Mouse (Mus musculus) midbrain, embryonic 14.5 days (tissue): ENCODE measurements around the gene Itgb1bp1. TPM values are rescaled to one million over a fixed set of nuclear protein-coding genes. Genes with fewer than 3 reads are reported as not detected.

ENCODE experiments used
- ATAC-seq: fragments of 200-750 bp; cut with Nextera tagmentation; 2 replicates; pipeline ENCODE4 v1.8.0; 2017; ENCODE audit warnings: moderate number of reproducible peaks, moderate library complexity; ENCODE audit not compliant: low FRiP score, low TSS enrichment
- DNase-seq: peaks from one replicate; pipeline ENCODE4 v3.0.0-alpha.2; 2015
- H3K27ac ChIP-seq: fragments of 300-500 bp; sonication (generic); replicated peaks from 2 replicates; pipeline ENCODE4 v1.5.1; 2014; ENCODE audit warnings: mild to moderate bottlenecking, low read depth, low read length, moderate library complexity
- H3K27me3 ChIP-seq: fragments of 300-500 bp; sonication (generic); 2 replicates; pipeline ENCODE4 v1.6.1; 2014; ENCODE audit warnings: low read length, control low read depth, mixed read lengths; ENCODE audit not compliant: control insufficient read depth, insufficient read depth
- H3K36me3 ChIP-seq: fragments of 300-500 bp; sonication (generic); 2 replicates; pipeline ENCODE4 v1.6.1; 2014; ENCODE audit warnings: low read length, control low read depth; ENCODE audit not compliant: control insufficient read depth, insufficient read depth
- H3K4me1 ChIP-seq: fragments of 300-500 bp; sonication (generic); 2 replicates; pipeline ENCODE4 v1.6.1; 2014; ENCODE audit warnings: mild to moderate bottlenecking, antibody characterized with exemption, low read length, control low read depth; ENCODE audit not compliant: control insufficient read depth, insufficient read depth
- H3K4me2 ChIP-seq: fragments of 300-500 bp; sonication (generic); 2 replicates; pipeline ENCODE4 v1.6.1; 2014; ENCODE audit warnings: mild to moderate bottlenecking, low read length, moderate library complexity
- H3K4me3 ChIP-seq: fragments of 300-500 bp; sonication (generic); replicated peaks from 2 replicates; pipeline ENCODE4 v1.5.1; 2014; ENCODE audit warnings: low read depth, low read length
- H3K9ac ChIP-seq: fragments of 300-500 bp; sonication (generic); replicated peaks from 2 replicates; pipeline ENCODE4 v1.6.1; 2014; ENCODE audit warnings: mild to moderate bottlenecking, low read length, moderate library complexity
- H3K9me3 ChIP-seq: fragments of 300-500 bp; sonication (generic); 2 replicates; pipeline ENCODE4 v1.6.1; 2016; ENCODE audit warnings: low read length, control low read depth, mixed read lengths; ENCODE audit not compliant: control insufficient read depth
- WGBS: fragments of 180-500 bp; shearing (Covaris S2); extraction: QIAGEN DNeasy Blood & Tissue Kit; methylation state at CpG from one replicate; pipeline ENCODE4 v1.1.7; 2014; 5-methylcytosine and 5-hydroxymethylcytosine counted together
- polyA plus RNA-seq: library from polyadenylated mRNA; unstranded; fragments of >200 nt; fragmentation: Nextera tagmentation; extraction: Ambion mirVana; gene quantifications from 2 replicates; pipeline ENCODE4 v1.2.1, GENCODE M21; 2014

Itgb1bp1 gene
- polyA plus RNA-seq, 1 experiment from 2014 or later: 42.4 TPM

- H3K27me3 ChIP-seq: no peaks in the 10 kb centered on the region
- no peaks in the 10 kb centered on the region for H3K9me3 ChIP-seq
- WGBS: 92% methylated on average over 5 of the region's 5 CpGs
- no peak overlapping the region for H3K4me2 ChIP-seq
- peaks cover 78% of the 10 kb centered on the region for H3K36me3 ChIP-seq
- no peak for DNase-seq
- H3K4me3 ChIP-seq: no peak overlapping the region
- no peak for ATAC-seq
- H3K9ac ChIP-seq: no peak overlapping the region
- no peak overlapping the region for H3K27ac ChIP-seq
- 0 out of 2 replicates have a peak, but pooled peaks cover 4% of the 10 kb centered on the region for H3K4me1 ChIP-seq
These were observed 26.1 kb upstream of the Itgb1bp1 start for GRCm38 (mm10) chr12:21312201-21312600.

GRCm38 (mm10) chr12:21306721-21307120 is 20.6 kb upstream of the Itgb1bp1 start:
- DNase-seq (no peak), ATAC-seq (no peak)
- Histone ChIP-seq H3K36me3 (peaks cover 96% of the 10 kb centered on the region), H3K27ac (no peak overlapping the region), H3K4me1 (no peaks in the 10 kb centered on the region), H3K4me3 (no peak overlapping the region), H3K4me2 (no peak overlapping the region), H3K9me3 (no peaks in the 10 kb centered on the region), H3K27me3 (no peaks in the 10 kb centered on the region), H3K9ac (no peak overlapping the region)
- 93% methylated on average over 4 of the region's 4 CpGs for WGBS

GRCm38 (mm10) chr12:21305741-21306140 is 19.7 kb upstream of the Itgb1bp1 start:
- Histone ChIP-seq H3K4me2 (no peak overlapping the region), H3K9me3 (no peaks in the 10 kb centered on the region), H3K9ac (no peak overlapping the region), H3K27ac (no peak overlapping the region), H3K27me3 (no peaks in the 10 kb centered on the region), H3K4me3 (no peak overlapping the region), H3K4me1 (no peaks in the 10 kb centered on the region), H3K36me3 (peaks cover 94% of the 10 kb centered on the region)
- DNase-seq (no peak), ATAC-seq (no peak)
- 98% methylated on average over 4 of the region's 4 CpGs for WGBS

- peaks cover 92% of the 10 kb centered on the region for H3K36me3 ChIP-seq
- WGBS: 83% methylated on average over 5 of the region's 5 CpGs
These were observed 16.3 kb upstream of the Itgb1bp1 start for GRCm38 (mm10) chr12:21302361-21302783.

GRCm38 (mm10) chr12:21301932-21302331 is 15.8 kb upstream of the Itgb1bp1 start:
- no peak for DNase-seq
- ATAC-seq: no peak
- H3K4me2 ChIP-seq: no peak overlapping the region
- H3K9me3 ChIP-seq: no peaks in the 10 kb centered on the region
- WGBS: 94% methylated on average over 8 of the region's 8 CpGs
- peaks cover 93% of the 10 kb centered on the region for H3K36me3 ChIP-seq
- no peak overlapping the region for H3K4me3 ChIP-seq
- no peaks in the 10 kb centered on the region for H3K4me1 ChIP-seq
- no peak overlapping the region for H3K9ac ChIP-seq
- H3K27me3 ChIP-seq: no peaks in the 10 kb centered on the region
- no peak overlapping the region for H3K27ac ChIP-seq

More at GRCm38 (mm10) chr12:21302361-21302783, 16.3 kb upstream of the Itgb1bp1 start:
- H3K9me3 ChIP-seq: no peaks in the 10 kb centered on the region
- no peak overlapping the region for H3K4me3 ChIP-seq
- no peak overlapping the region for H3K4me2 ChIP-seq
- no peak for DNase-seq
- ATAC-seq: no peak
- no peaks in the 10 kb centered on the region for H3K27me3 ChIP-seq
- no peaks in the 10 kb centered on the region for H3K4me1 ChIP-seq
- no peak overlapping the region for H3K27ac ChIP-seq
- H3K9ac ChIP-seq: no peak overlapping the region

- 93% methylated on average over 7 of the region's 7 CpGs for WGBS
These were observed 15.2 kb upstream of the Itgb1bp1 start for GRCm38 (mm10) chr12:21301324-21301723.

GRCm38 (mm10) chr12:21298856-21299255 is 12.8 kb upstream of the Itgb1bp1 start:
- ATAC-seq: no peak
- no peak for DNase-seq
- Histone ChIP-seq H3K4me1 (no peaks in the 10 kb centered on the region), H3K4me3 (no peak overlapping the region), H3K9ac (no peak overlapping the region), H3K27me3 (no peaks in the 10 kb centered on the region), H3K4me2 (no peak overlapping the region), H3K27ac (no peak overlapping the region), H3K36me3 (peaks cover 95% of the 10 kb centered on the region), H3K9me3 (no peaks in the 10 kb centered on the region)
- WGBS: 95% methylated on average over 11 of the region's 11 CpGs

More at GRCm38 (mm10) chr12:21301324-21301723, 15.2 kb upstream of the Itgb1bp1 start:
- H3K27ac ChIP-seq: no peak overlapping the region
- no peak for DNase-seq
- H3K4me1 ChIP-seq: no peaks in the 10 kb centered on the region
- no peak overlapping the region for H3K4me2 ChIP-seq
- peaks cover 93% of the 10 kb centered on the region for H3K36me3 ChIP-seq
- no peak overlapping the region for H3K4me3 ChIP-seq
- H3K27me3 ChIP-seq: no peaks in the 10 kb centered on the region
- ATAC-seq: no peak
- no peak overlapping the region for H3K9ac ChIP-seq
- no peaks in the 10 kb centered on the region for H3K9me3 ChIP-seq

GRCm38 (mm10) chr12:21289651-21290050 is 3.6 kb upstream of the Itgb1bp1 start:
- Histone ChIP-seq H3K9me3 (no peaks in the 10 kb centered on the region), H3K4me1 (peaks cover 20% of the 10 kb centered on the region), H3K4me2 (no peak overlapping the region), H3K9ac (no peak overlapping the region), H3K36me3 (peaks cover 56% of the 10 kb centered on the region), H3K27ac (no peak overlapping the region), H3K4me3 (no peak overlapping the region), H3K27me3 (no peaks in the 10 kb centered on the region)
- ATAC-seq (no peak), DNase-seq (no peak)
- WGBS: 90% methylated on average over 6 of the region's 6 CpGs

GRCm38 (mm10) chr12:21288716-21289395 is 2.8 kb upstream of the Itgb1bp1 start:
- Histone ChIP-seq H3K4me3 (no peak overlapping the region), H3K9ac (no peak overlapping the region), H3K9me3 (no peaks in the 10 kb centered on the region), H3K4me2 (no peak overlapping the region), H3K36me3 (peaks cover 48% of the 10 kb centered on the region), H3K27me3 (no peaks in the 10 kb centered on the region), H3K4me1 (peaks cover 20% of the 10 kb centered on the region), H3K27ac (no peak overlapping the region)
- ATAC-seq (no peak), DNase-seq (no peak)
- WGBS: 95% methylated on average over 3 of the region's 3 CpGs
